Mouse (Mus musculus) intestine, embryonic 15.5 days (tissue): ENCODE data around the gene Ankrd6. TPM values are rescaled to one million over a fixed set of nuclear protein-coding genes. Genes with fewer than 3 reads are reported as not detected.
"Not testable (repeated sequence)": the region's sequence is repeated elsewhere in the genome, so short reads cannot be mapped to it uniquely, and the experiment has no call there.

Experiments
- ATAC-seq: fragments of 200-750 bp; cut with Nextera tagmentation; 2 replicates; pipeline ENCODE4 v1.8.0; 2017; ENCODE audit warnings: moderate TSS enrichment, moderate library complexity
- H3K27ac ChIP-seq: fragments of 300-500 bp; sonication (generic); 2 replicates; pipeline ENCODE4 v1.5.1; 2015; ENCODE audit warnings: mild to moderate bottlenecking, inconsistent platforms
- H3K27me3 ChIP-seq: fragments of 300-500 bp; sonication (generic); replicated peaks from 2 replicates; pipeline ENCODE4 v1.6.1; 2015; ENCODE audit warnings: inconsistent platforms
- H3K36me3 ChIP-seq: fragments of 300-500 bp; sonication (generic); 2 replicates; pipeline ENCODE4 v1.6.1; 2015; ENCODE audit warnings: inconsistent platforms
- H3K4me1 ChIP-seq: fragments of 300-500 bp; sonication (generic); replicated peaks from 2 replicates; pipeline ENCODE4 v1.6.1; 2015; ENCODE audit warnings: inconsistent platforms
- H3K4me2 ChIP-seq: fragments of 300-500 bp; sonication (generic); replicated peaks from 2 replicates; pipeline ENCODE4 v1.6.1; 2015; ENCODE audit warnings: mild to moderate bottlenecking, inconsistent platforms
- H3K4me3 ChIP-seq: fragments of 300-500 bp; sonication (generic); replicated peaks from 2 replicates; pipeline ENCODE4 v1.5.1; 2015; ENCODE audit warnings: inconsistent platforms
- H3K9ac ChIP-seq: fragments of 300-500 bp; sonication (generic); 2 replicates; pipeline ENCODE4 v1.6.1; 2015; ENCODE audit warnings: inconsistent platforms
- H3K9me3 ChIP-seq: fragments of 300-500 bp; sonication (generic); 2 replicates; pipeline ENCODE4 v1.6.1; 2016; ENCODE audit warnings: inconsistent platforms
- WGBS: fragments of 180-500 bp; shearing (Covaris S2); methylation state at CpG from one replicate; pipeline ENCODE4 v1.1.7; 2015; 5-methylcytosine and 5-hydroxymethylcytosine counted together
- polyA plus RNA-seq: library from polyadenylated mRNA; unstranded; fragments of >200 nt; fragmentation: Nextera tagmentation; extraction: Ambion mirVana; gene quantifications from 2 replicates; pipeline ENCODE4 v1.2.1, GENCODE M21; 2015

The Ankrd6 gene
- polyA plus RNA-seq, 1 experiment from 2014 or later: 4.0 TPM

DNA sequence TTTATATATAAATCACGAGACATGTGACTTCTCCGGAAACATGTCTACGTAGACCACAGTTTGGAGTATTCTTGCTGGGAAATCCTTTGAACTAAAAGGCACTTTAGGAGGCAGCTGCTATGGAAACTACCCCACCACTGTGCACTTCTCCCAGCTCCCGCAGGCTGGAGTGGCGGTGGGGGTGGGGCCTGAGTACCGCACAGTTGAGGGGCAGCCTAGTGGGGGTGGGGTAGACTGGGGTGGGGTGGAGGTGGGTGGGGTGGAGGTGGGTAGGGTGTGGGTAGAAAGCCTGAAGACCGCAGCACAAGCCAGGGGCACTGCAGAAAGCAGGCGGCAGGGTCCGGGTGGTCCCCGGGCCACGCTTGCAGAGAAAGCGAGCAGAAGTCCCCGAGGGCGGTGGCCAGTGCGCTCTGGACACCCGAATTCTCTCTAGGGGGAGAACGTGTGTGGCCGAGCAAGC is 32.1 kb upstream of the Ankrd6 start, which contains the start of gene Rragd:
TSS of gene Rragd (plus strand) at position 322 of the 460 bp plus-strand sequence.
- peak; percentile 54 for ATAC-seq
- peak within 1 kb of the TSS; percentile 99 for H3K4me2 ChIP-seq
- H3K4me1 ChIP-seq: peaks cover 16% of the 10 kb centered on the region
- under 1% methylated on average over 18 of the region's 18 CpGs for WGBS
- H3K27ac ChIP-seq: peak within 1 kb of the TSS; percentile 66
- H3K9me3 ChIP-seq: no peaks in the 10 kb centered on the region
- peak within 1 kb of the TSS; percentile 82 for H3K4me3 ChIP-seq
- peak within 1 kb of the TSS; percentile 81 for H3K9ac ChIP-seq
- H3K36me3 ChIP-seq: no peaks in the 10 kb centered on the region
- no peaks in the 10 kb centered on the region; the same call in 1 of the 2 replicates for H3K27me3 ChIP-seq

DNA sequence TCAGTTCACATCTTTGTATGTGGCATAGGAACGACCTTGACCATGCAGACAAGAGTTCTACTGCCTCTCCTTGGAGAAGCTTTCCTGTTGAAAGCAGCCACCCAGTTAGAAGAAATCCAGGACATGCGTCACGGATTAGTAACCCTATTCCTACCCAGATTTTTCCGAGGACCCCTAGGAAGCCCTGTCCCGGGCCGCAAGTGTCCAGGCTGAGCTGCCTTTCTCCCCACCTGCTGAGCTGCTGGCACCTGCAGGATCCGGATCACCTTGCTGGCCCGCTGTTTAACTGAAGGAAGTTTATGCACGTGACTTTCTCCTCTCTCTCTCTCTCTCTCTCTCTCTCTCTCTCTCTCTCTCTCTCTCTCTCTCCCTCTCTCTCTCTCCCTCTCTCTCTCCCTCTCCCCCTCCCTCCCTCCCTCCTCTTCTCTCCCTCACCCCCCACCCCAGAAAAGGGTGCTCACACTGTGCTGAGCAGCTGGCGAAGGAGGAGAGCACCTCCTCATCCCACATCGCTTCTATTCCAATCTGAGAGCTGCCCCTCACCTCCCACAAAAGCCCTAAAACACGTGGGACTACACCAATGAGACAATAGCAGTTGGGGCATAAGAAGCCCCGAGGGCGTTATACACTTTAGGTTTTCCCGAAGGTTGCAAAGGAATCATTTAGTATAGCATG is 31.5 kb upstream of the Ankrd6 start:
- ATAC-seq: peak; percentile 29; the same call in 1 of the 2 replicates
- H3K4me3 ChIP-seq: peak overlapping the region; percentile 82
- no peaks in the 10 kb centered on the region for H3K36me3 ChIP-seq
- H3K4me2 ChIP-seq: peak overlapping the region; percentile 99
- H3K4me1 ChIP-seq: peaks cover 16% of the 10 kb centered on the region
- H3K27me3 ChIP-seq: no peaks in the 10 kb centered on the region; the same call in 1 of the 2 replicates
- WGBS: 5% methylated on average over 15 of the region's 15 CpGs
- H3K9ac ChIP-seq: no peak overlapping the region
- peak overlapping the region; percentile 66 for H3K27ac ChIP-seq
- H3K9me3 ChIP-seq: no peaks in the 10 kb centered on the region

DNA sequence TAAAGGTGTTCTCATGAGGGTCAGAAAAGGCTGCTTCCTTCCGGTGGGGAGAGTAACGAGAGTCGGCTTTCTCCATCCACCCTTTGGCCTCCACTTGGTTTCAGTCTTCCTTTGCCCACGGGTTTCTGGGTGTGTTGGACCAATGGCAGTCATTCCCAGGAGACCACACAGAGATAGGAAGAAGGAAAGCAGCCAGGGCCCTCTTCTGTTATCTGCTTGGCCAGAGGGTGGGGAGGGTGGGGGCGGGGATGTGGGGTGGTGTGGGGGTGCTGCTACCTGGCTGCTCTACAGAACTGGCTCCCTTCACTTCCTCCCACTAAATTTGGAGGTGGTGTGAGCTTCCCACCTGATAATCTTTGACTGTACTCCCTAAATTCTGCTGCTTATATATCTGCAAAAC is 31.0 kb upstream of the Ankrd6 start:
- WGBS: 23% methylated on average over 5 of the region's 5 CpGs
- Histone ChIP-seq H3K9ac (no peak overlapping the region), H3K4me2 (peak overlapping the region; percentile 99), H3K36me3 (no peaks in the 10 kb centered on the region), H3K27ac (peak overlapping the region; percentile 66; the same call in 1 of the 2 replicates), H3K4me1 (peaks cover 16% of the 10 kb centered on the region), H3K27me3 (no peaks in the 10 kb centered on the region; the same call in 1 of the 2 replicates), H3K9me3 (no peaks in the 10 kb centered on the region), H3K4me3 (no peak overlapping the region)
- ATAC-seq: peak; percentile 56

DNA sequence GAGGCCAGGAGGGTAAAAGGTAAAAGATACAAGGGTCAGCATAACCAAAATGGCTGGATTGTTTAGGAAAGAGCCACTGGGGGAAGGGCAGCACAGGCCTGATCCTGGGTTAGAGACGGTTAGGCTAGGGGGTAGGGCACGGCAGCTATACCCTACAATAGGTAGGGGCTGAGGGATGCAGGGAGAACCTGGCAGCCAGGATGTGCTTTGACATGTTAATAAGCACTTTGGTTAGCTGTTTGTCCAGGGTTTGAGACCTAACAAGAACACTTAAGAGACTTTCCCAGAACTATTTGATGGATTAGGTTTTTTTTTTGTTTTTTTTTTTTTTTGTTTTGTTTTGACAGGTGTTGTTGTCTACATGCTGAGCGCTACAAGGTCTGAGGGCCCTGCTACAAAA is 29.4 kb upstream of the Ankrd6 start:
- no peaks in the 10 kb centered on the region for H3K9me3 ChIP-seq
- H3K4me3 ChIP-seq: no peak overlapping the region
- no peak overlapping the region for H3K9ac ChIP-seq
- no peaks in the 10 kb centered on the region; the same call in 1 of the 2 replicates for H3K27me3 ChIP-seq
- H3K4me2 ChIP-seq: no peak overlapping the region
- no peaks in the 10 kb centered on the region for H3K36me3 ChIP-seq
- ATAC-seq: no peak
- no peak overlapping the region for H3K27ac ChIP-seq
- WGBS: 76% methylated on average over 3 of the region's 3 CpGs
- H3K4me1 ChIP-seq: peaks cover 13% of the 10 kb centered on the region

DNA sequence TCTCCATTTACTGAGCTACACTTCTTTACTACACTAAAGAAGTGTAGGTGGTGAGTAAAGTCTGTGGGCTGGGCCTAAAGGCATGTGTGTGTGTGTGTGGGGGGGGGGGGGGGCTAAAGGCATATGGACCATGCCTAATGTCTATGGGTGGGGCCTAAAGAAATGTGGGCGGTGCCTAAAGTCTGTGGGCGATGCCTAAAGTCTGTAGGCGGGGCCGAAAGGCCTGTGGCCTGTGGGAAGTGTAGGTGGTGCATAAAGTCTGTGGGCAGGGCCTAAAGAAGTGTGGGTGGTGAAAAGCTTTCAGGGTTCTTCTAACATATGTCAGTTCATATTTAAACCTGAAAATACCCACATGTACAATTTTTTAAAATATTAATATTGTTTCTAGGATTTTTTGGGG is 26.7 kb upstream of the Ankrd6 start:
- Histone ChIP-seq H3K27ac (no peak overlapping the region), H3K9ac (no peak overlapping the region), H3K4me1 (peaks cover 9% of the 10 kb centered on the region; the same call in 1 of the 2 replicates), H3K4me2 (no peak overlapping the region), H3K9me3 (no peaks in the 10 kb centered on the region), H3K27me3 (no peaks in the 10 kb centered on the region; the same call in 1 of the 2 replicates), H3K36me3 (no peaks in the 10 kb centered on the region), H3K4me3 (no peak overlapping the region)
- WGBS: 85% methylated on average over 4 of the region's 4 CpGs
- no peak for ATAC-seq

DNA sequence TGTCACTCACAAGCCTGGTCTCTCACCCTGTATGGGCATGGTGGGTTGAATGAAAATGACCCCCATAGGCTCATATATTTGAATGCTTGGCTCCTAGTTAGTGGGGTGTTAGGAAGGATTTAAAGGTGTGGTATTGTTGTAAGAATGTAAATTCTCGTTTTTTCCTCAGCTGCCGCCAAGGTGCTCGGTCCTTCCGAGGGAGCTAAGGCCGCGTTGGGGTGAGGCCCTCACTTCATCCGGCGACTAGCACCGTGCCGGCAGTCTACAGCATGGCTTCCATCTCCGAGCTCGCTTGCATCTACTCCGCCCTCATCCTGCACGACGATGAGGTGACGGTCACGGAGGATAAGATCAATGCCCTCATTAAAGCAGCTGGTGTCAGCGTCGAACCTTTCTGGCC is 14.0 kb upstream of the Ankrd6 start:
- H3K9me3 ChIP-seq, H3K4me2 ChIP-seq, H3K27ac ChIP-seq, H3K27me3 ChIP-seq, H3K9ac ChIP-seq, ATAC-seq, H3K36me3 ChIP-seq, H3K4me3 ChIP-seq, H3K4me1 ChIP-seq: not testable (repeated sequence)
- 79% methylated on average over 19 of the region's 19 CpGs for WGBS

DNA sequence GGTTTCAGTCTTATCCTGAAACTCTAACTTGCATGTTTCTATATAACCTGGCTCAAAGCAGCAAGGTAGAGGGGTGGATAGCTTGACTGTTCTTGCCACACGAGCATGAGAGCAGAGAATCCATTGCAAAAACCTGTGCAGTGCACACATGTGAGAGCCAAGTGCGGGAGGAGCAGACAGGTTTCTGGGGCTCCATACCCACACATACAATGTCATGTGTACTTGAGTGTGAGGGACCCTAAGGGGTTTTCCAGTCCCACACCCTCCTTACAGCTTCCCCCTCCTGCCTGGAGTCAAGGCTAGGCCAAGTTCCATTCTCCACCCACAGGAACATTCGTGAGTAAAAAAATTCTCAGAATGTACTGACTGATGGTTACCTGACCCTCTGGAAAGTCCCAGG is 10.8 kb upstream of the Ankrd6 start:
- no peaks in the 10 kb centered on the region for H3K4me1 ChIP-seq
- 68% methylated on average over 3 of the region's 3 CpGs for WGBS
- no peak for ATAC-seq

DNA sequence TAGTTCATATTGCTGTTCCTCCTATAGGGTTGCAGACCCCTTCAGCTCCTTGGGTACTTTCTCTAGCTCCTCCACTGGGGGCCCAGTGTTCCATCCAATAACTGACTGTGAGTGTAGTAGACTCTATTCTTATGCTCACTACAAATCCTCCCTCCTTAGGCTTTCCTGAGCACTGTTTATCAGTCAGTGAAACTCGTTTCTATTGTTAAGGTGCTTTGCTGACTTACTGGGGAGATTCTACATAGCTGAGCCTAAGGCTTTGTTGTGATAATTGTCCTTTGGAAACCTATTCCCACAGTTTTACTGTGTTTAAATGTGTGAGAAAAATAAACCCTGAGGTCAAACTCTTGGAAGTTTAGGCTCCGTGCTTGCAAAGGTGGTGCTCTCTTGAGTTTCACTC is 5.8 kb upstream of the Ankrd6 start:
- Histone ChIP-seq H3K4me2 (no peak overlapping the region), H3K4me3 (no peak overlapping the region), H3K9me3 (no peaks in the 10 kb centered on the region), H3K27me3 (0 out of 2 replicates have a peak, but pooled peaks cover 1% of the 10 kb centered on the region), H3K36me3 (no peaks in the 10 kb centered on the region), H3K27ac (no peak overlapping the region), H3K4me1 (0 out of 2 replicates have a peak, but pooled peaks cover 5% of the 10 kb centered on the region), H3K9ac (no peak overlapping the region)
- no peak for ATAC-seq
- 53% methylated on average over 2 of the region's 2 CpGs for WGBS

More for the DNA sequence above, 10.8 kb upstream of the Ankrd6 start:
- Histone ChIP-seq H3K27me3 (no peaks in the 10 kb centered on the region), H3K9ac (no peak overlapping the region), H3K36me3 (no peaks in the 10 kb centered on the region), H3K4me2 (no peak overlapping the region), H3K27ac (no peak overlapping the region), H3K9me3 (no peaks in the 10 kb centered on the region), H3K4me3 (no peak overlapping the region)

DNA sequence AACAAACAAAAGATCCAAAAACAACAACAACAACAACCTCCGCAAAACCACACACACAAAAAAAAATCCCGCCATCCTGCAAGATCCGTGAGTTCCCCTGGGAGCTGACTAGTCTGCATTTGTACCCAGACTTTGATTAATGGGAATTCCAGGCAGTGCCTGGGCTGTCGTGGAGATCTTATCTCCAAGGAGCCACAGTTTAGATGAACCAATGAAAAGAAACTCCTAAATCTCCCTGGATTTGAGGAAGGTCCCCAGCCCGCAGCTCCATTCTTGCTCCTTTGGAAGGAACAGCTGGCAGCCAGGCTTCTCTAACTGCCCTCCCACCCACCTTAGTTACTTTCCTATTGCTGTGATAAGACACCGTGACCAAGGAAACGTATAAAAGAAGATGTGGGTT is 2.0 kb upstream of the Ankrd6 start:
- Histone ChIP-seq H3K4me3 (no peak overlapping the region), H3K4me1 (peaks cover 10% of the 10 kb centered on the region; the same call in 1 of the 2 replicates), H3K4me2 (no peak overlapping the region), H3K36me3 (no peaks in the 10 kb centered on the region), H3K9me3 (no peaks in the 10 kb centered on the region), H3K9ac (no peak overlapping the region), H3K27ac (no peak overlapping the region), H3K27me3 (peaks cover 8% of the 10 kb centered on the region; the same call in 1 of the 2 replicates)
- ATAC-seq: no peak
- WGBS: 8% methylated on average over 7 of the region's 7 CpGs

DNA sequence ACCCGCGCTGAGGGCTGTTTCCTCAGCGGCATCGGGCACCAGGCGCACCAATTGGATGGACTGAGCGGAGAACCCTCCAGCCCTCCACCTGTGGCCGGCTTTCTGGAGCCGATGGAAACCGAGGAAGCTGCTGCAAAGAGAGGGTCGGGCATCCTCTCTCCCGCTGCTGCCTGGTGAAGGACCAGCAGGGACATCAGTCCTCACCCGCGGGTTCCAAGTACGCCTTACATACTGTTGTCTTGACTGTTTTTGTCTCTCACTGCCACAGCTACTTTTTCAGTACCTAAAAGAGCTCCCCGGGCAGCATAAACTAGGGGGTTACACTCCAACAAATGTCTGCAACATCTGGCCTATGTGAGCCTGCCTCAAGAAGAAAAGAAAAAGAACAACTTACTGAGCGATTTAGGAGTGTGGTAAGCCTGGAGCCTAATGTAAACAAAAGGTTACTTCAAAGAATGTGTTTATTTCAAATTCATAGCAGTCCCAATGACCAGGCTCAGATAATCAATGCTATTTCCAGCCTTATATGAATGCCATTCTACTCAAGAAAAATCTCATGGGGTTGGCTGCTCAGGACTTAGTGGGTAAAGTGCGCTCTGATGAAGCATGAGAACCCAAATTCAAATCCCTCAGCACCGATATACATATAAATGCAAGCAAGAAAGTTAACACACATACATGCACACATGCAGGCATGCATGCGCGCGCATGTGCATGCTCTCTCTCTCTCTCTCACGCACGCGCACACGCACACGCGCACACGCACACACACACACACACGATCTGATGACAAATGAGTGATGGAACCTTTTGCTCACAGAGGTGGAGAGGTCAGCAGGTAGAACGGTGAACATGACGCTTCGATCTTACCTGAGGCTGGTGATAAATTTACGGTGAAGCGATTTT is 647 bp upstream of the Ankrd6 start:
- Histone ChIP-seq H3K27me3 (peaks cover 8% of the 10 kb centered on the region; the same call in 1 of the 2 replicates), H3K4me3 (peak overlapping the region; percentile 64), H3K4me1 (peaks cover 10% of the 10 kb centered on the region; the same call in 1 of the 2 replicates), H3K27ac (no peak overlapping the region), H3K4me2 (peak overlapping the region; percentile 91), H3K36me3 (no peaks in the 10 kb centered on the region), H3K9me3 (no peaks in the 10 kb centered on the region), H3K9ac (peak overlapping the region; percentile 58)
- WGBS: 6% methylated on average over 34 of the region's 34 CpGs
- ATAC-seq: peak; percentile 52

DNA sequence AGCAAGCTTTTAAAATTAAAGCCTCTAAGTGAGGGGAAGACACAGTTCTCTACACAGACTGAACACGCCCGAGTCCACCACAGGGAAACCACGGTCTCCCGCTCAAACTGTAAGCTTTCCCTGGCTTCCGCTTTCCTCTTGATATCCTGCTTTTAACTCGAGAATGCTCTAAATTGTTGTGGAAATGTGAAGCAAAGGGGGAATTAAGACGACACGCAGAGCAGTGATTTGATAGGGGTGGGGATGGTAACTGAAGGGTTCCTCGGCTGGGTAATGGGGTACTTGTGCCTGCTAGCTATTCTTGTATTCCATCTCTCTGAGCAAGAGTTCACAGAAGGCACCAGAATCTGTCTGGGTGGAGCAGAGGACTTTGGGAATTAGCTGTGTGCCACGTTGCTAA is 1.9 kb downstream of the Ankrd6 start:
- Histone ChIP-seq H3K27me3 (peaks cover 8% of the 10 kb centered on the region; the same call in 1 of the 2 replicates), H3K9me3 (no peaks in the 10 kb centered on the region), H3K4me3 (no peak overlapping the region), H3K4me2 (no peak overlapping the region), H3K36me3 (no peaks in the 10 kb centered on the region), H3K27ac (no peak overlapping the region), H3K4me1 (peaks cover 10% of the 10 kb centered on the region; the same call in 1 of the 2 replicates), H3K9ac (no peak overlapping the region)
- ATAC-seq: no peak
- WGBS: 58% methylated on average over 10 of the region's 10 CpGs

DNA sequence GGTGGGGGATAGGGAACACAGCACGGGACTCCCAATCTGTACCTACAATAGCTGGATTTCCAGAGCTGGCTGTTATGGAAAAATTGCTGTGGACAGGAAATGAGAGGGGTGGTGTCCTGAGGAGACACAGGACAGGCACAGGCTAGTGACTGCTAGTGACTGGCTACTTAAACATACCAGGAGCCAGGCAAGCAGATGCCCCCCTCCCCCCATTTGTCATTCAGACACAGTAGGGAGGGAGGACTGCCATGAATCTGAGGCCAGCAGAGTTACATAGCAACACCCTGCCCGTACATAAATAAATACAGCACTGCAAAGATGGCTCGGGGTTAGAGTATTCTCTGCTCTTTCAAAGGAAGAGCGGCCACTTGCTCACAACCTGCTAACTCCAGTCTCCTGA is 3.0 kb downstream of the Ankrd6 start:
- peaks cover 8% of the 10 kb centered on the region; the same call in 1 of the 2 replicates for H3K27me3 ChIP-seq
- WGBS: 33% methylated on average over 4 of the region's 4 CpGs
- peaks cover 10% of the 10 kb centered on the region; the same call in 1 of the 2 replicates for H3K4me1 ChIP-seq
- no peak overlapping the region for H3K9ac ChIP-seq
- no peaks in the 10 kb centered on the region for H3K36me3 ChIP-seq
- ATAC-seq: no peak
- H3K4me3 ChIP-seq: no peak overlapping the region
- no peak overlapping the region for H3K4me2 ChIP-seq
- H3K27ac ChIP-seq: no peak overlapping the region
- H3K9me3 ChIP-seq: no peaks in the 10 kb centered on the region
